In the genomic region with DNA sequence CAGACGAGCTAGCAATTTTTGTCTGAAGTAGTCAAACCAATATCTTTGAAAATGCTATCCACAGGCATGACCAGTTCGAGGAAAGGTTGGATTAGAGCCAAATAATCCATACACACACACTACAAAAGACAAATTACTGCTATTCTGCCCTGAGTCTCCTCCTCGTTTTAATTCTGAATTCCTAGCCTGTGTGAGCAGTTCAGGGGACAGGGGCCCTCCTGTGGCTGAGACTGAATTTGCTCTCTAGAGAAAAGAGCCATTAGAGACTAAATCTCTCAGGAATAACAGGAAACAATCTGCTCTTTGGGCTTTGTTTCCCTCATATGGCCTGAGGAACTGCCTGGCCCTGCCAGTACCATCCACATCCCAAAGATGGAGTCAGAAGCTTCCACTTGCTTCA, we compare ENCODE assay signal across 9 mouse cellular contexts. TPM values are rescaled to one million over a fixed set of nuclear protein-coding genes. Genes with fewer than 3 reads are reported as not detected.
A peak's percentile ranks its signal among the peaks of the same experiment; 100 is the strongest.
DNase-seq lines count a peak whose midpoint lies in the region; TF ChIP-seq lines count a peak whose summit lies in the region.
"Had no signal": no experiment of that assay in that cellular context is flagged by ENCODE, and none has a peak within 500 bp of the region (broad histone marks: within the 10 kb centered on the region; RNA-seq: fewer than 3 reads in every experiment).

No protein-coding gene starts in this region.

- no peaks in the 10 kb centered on the region for H3K36me3 ChIP-seq in spleen, adult 2 months (ENCODE audit: control insufficient read depth, insufficient read depth, low read length)
- H3K36me3 ChIP-seq: embryonic facial prominence, embryonic 10.5 days had no signal

- H3K4me3 ChIP-seq in layer of hippocampus, adult 2 months: no peak overlapping the region
- H3K4me3 ChIP-seq in spleen, adult 2 months (ENCODE audit: extremely low read depth, insufficient read depth, insufficient read length): no peak overlapping the region
- H3K4me3 ChIP-seq: embryonic facial prominence, embryonic 10.5 days had no signal

- H3K27me3 ChIP-seq in spleen, adult 2 months (ENCODE audit: control insufficient read depth, insufficient read depth, low read length): no peaks in the 10 kb centered on the region

- no peak for TF ChIP-seq POLR2A in spleen, adult 2 months (IDR thresholded peaks at IDR 0.05; ENCODE audit: low read depth, low read length)

- H3K27ac ChIP-seq in layer of hippocampus, adult 2 months: no peak overlapping the region
- H3K27ac ChIP-seq in spleen, adult 2 months (ENCODE audit: insufficient read depth, low read length): no peak overlapping the region
- H3K27ac ChIP-seq: embryonic facial prominence, embryonic 10.5 days had no signal

- peak; percentile 85 for TF ChIP-seq CTCF in layer of hippocampus, adult 2 months (conservative IDR thresholded peaks at IDR 0.05)
- peak; percentile 10; the same call in 1 of the 2 replicates for TF ChIP-seq CTCF in spleen, adult 2 months (IDR thresholded peaks at IDR 0.05; ENCODE audit: extremely low read depth, insufficient read depth, insufficient read length, insufficient replicate concordance)

- peak; percentile 29 for DNase-seq in embryo, embryonic 11 days
- no peak for DNase-seq in embryo, embryonic 10.5 days (ENCODE audit: low spot score)
- DNase-seq in layer of hippocampus, adult 2 months (ENCODE audit: low spot score in 2 of 2): peak in 1 of 2 experiments; percentile 37
- no peak for DNase-seq in layer of hippocampus, postnatal 25 days (ENCODE audit: extremely low spot score in 1 of 2, low spot score in 1 of 2)
- no peak for DNase-seq in spleen, adult 2 months (ENCODE audit: low read depth in 1 of 2, low spot score in 2 of 2)
- DNase-seq in spleen, adult 18-20 months: no peak
- DNase-seq in adrenal gland, postnatal 14 days: no peak
- no peak for DNase-seq in ovary, postnatal 10 days (ENCODE audit: low spot score)

- peaks cover 10% of the 10 kb centered on the region; the same call in 1 of the 2 replicates for H3K4me1 ChIP-seq in spleen, adult 2 months (ENCODE audit: control insufficient read depth, insufficient read depth, insufficient read length)

- WGBS in spleen, adult 2 months: 55% methylated on average over 3 of the region's 3 CpGs

RNA-seq across cellular contexts. Expression of a gene that starts 3.2 kb away (rescaled TPM):
- 10 to 100 TPM; 14.3 to 16.5 TPM for total RNA-seq in layer of hippocampus, adult 2 months (2021)
- total RNA-seq in layer of hippocampus, postnatal 25 days (2021): 10 to 100 TPM; 14.2 to 14.7 TPM
- polyA plus RNA-seq in spleen, adult 2 months (2012; rRNA removed): 67.4 and 101 TPM in 2 replicates
- total RNA-seq in adrenal gland, postnatal 14 days (2021): 17.6 and 24.0 TPM in 2 replicates
